Mouse (Mus musculus) hematopoietic stem cell, adult 5-6 weeks (primary cell): ENCODE measurements around the gene Atp5l. TPM values are rescaled to one million over a fixed set of nuclear protein-coding genes. Genes with fewer than 3 reads are reported as not detected.

Experiments
- ATAC-seq, 2 experiments: fragments of 125-278 bp in 1 of 2; replicated peaks in 1 of 2; 2 replicates each; pipeline ENCODE4 v1.8.0; 2016 to 2017; ENCODE audit warnings: inconsistent platforms in 2 of 2, mild to moderate bottlenecking in 2 of 2, moderate number of reproducible peaks in 2 of 2, low read depth in 1 of 2, moderate TSS enrichment in 1 of 2; ENCODE audit not compliant: low FRiP score in 2 of 2, poor library complexity in 2 of 2, severe bottlenecking in 2 of 2, insufficient read depth in 1 of 2, low TSS enrichment in 1 of 2
- total RNA-seq: library from RNA; stranded (forward); fragments of 172-1452, 232-1000 nt; gene quantifications from 2 replicates; pipeline ENCODE4 v1.2.3, GENCODE M21; 2017

Atp5l gene
- total RNA-seq, 1 experiment from 2014 or later = 114 TPM

GRCm38 (mm10) chr9:44904964-44905363 lies 15.6 kb downstream of the Atp5l start:
- peak; percentile 43 to 52; a peak in 3 of 4 replicates for ATAC-seq

GRCm38 (mm10) chr9:44903856-44904255 lies 16.7 kb downstream of the Atp5l start:
- ATAC-seq = no peak

GRCm38 (mm10) chr9:44900402-44900801 lies 20.1 kb downstream of the Atp5l start:
- ATAC-seq = no peak

- ATAC-seq = no peak
Measured at GRCm38 (mm10) chr9:44899716-44900115, 20.8 kb downstream of the Atp5l start.

GRCm38 (mm10) chr9:44897024-44897423 lies 23.5 kb downstream of the Atp5l start:
- ATAC-seq = no peak

GRCm38 (mm10) chr9:44892664-44893063 lies 27.9 kb downstream of the Atp5l start:
- ATAC-seq = no peak

- no peak for ATAC-seq
Measured at GRCm38 (mm10) chr9:44891210-44891609, 29.3 kb downstream of the Atp5l start.

GRCm38 (mm10) chr9:44890122-44890521 lies 30.4 kb downstream of the Atp5l start:
- no peak for ATAC-seq

- no peak for ATAC-seq
Measured at GRCm38 (mm10) chr9:44888114-44888624, 32.4 kb downstream of the Atp5l start.

- no peak for ATAC-seq
Measured at GRCm38 (mm10) chr9:44882981-44883569, 37.5 kb downstream of the Atp5l start.

GRCm38 (mm10) chr9:44882436-44882980 lies 38.0 kb downstream of the Atp5l start:
- ATAC-seq = peak; percentile 70

GRCm38 (mm10) chr9:44881941-44882435 lies 38.6 kb downstream of the Atp5l start:
- ATAC-seq = peak; percentile 40 to 46

GRCm38 (mm10) chr9:44881221-44881871 lies 39.2 kb downstream of the Atp5l start, which contains the start of gene Kmt2a:
TSS of gene Kmt2a (minus strand) at chr9:44881296.
- peak; percentile 61 to 63; a peak in 3 of 4 replicates for ATAC-seq

- ATAC-seq = no peak
Measured at GRCm38 (mm10) chr9:44880309-44881081, 40.0 kb downstream of the Atp5l start.

- ATAC-seq = no peak
Measured at GRCm38 (mm10) chr9:44879694-44880271, 40.8 kb downstream of the Atp5l start.

- ATAC-seq = no peak
Measured at GRCm38 (mm10) chr9:44878776-44879500, 41.6 kb downstream of the Atp5l start.

GRCm38 (mm10) chr9:44877686-44878085 lies 42.9 kb downstream of the Atp5l start:
- no peak for ATAC-seq
